Mouse (Mus musculus) urinary bladder, postnatal 10 days (tissue): ENCODE results near the gene Tyk2.

Source experiments
- DNase-seq: peaks from one replicate; pipeline ENCODE4 v3.0.0; 2022; ENCODE audit warnings: low spot score

Gene Tyk2

DNA sequence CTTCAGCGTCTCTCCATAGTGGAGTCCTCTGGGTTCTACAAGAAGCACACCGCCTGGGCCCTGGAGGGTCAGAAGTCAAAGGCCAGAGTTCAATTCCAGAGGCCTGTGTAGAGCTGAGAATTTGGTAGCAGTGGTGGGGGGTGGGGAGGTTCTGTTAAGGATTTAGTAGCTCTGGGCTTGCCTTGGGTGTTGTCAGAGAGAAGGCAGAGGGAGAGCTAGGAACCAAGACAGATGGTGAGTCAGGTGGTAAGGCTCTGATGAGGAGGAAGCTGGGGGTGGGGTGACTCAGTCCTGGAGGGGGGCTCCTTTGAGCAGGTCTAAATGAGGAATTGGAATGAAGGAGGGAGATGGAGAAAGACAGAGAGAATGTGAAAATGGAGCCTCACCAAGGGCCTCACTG is 68.1 kb downstream of the Tyk2 start:
- DNase-seq = no peak
